Mouse (Mus musculus) thymus, adult 2 months (tissue): ENCODE data around the gene Sipa1l2.

Source experiments
- CTCF ChIP-seq: fragments of 200-500 bp; IDR thresholded peaks from 2 replicates; pipeline ENCODE4 v1.5.1; 2012; ENCODE audit warnings: mild to moderate bottlenecking, control low read depth, low read length, moderate library complexity, borderline replicate concordance; ENCODE audit not compliant: control insufficient read depth, poor library complexity, insufficient read depth; ENCODE audit errors: extremely low read depth
- POLR2A ChIP-seq: fragments of 200-500 bp; IDR thresholded peaks from 2 replicates; pipeline ENCODE4 v1.6.1; 2012; ENCODE audit warnings: mild to moderate bottlenecking, low read length, control low read depth, moderate library complexity; ENCODE audit not compliant: control insufficient read depth, poor library complexity, insufficient read depth; ENCODE audit errors: extremely low read depth

DNA sequence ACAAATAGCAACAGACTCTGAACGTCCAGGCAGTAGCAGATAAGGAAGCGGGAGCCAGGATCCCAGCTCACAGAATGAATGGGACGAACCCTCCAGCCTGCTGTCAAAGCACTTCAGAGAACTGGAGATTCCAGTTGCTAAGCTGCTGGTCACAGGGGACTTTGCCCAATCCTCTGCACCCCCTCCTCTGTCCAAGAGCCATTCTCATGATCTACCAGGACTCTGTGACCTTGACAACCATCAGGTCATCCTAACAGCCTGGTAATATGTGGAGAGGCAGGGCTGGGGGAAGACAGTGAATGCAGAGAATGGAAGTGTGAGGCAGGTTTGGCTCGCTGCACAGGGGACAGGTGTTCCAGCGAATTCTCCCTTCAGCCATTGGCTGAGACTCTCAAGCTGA lies 163.2 kb downstream of the Sipa1l2 start:
- no peak for TF ChIP-seq CTCF
- TF ChIP-seq POLR2A = no peak
